Mouse (Mus musculus) heart, adult 2 months (tissue): Measurements from ENCODE around the gene Zfp940.

ENCODE experiments used
- CTCF ChIP-seq: fragments of 200-600 bp; IDR thresholded peaks from 2 replicates; pipeline ENCODE4 v1.8.1; 2022; ENCODE audit warnings: antibody characterized with exemption, mild to moderate bottlenecking, moderate library complexity
- EP300 ChIP-seq: fragments of 200-500 bp; IDR thresholded peaks from 2 replicates; pipeline ENCODE4 v1.6.1; 2011; ENCODE audit warnings: low read depth, low read length, control low read depth; ENCODE audit not compliant: insufficient read depth
- POLR2A ChIP-seq: fragments of 200-500 bp; IDR thresholded peaks from 2 replicates; pipeline ENCODE4 v1.6.1; 2011; ENCODE audit warnings: mild to moderate bottlenecking, low read depth, low read length, control low read depth; ENCODE audit not compliant: insufficient read depth

GRCm38 (mm10) chr7:29853219-29853842 is at the start of gene Zfp940:
- TF ChIP-seq EP300 (0 out of 2 replicates have a peak, but pooled peaks have one; percentile 11), CTCF (no peak), POLR2A (0 out of 2 replicates have a peak, but pooled peaks have one; percentile 23)
